Comparison of ENCODE assay signal across 17 mouse cellular contexts in the genomic region with DNA sequence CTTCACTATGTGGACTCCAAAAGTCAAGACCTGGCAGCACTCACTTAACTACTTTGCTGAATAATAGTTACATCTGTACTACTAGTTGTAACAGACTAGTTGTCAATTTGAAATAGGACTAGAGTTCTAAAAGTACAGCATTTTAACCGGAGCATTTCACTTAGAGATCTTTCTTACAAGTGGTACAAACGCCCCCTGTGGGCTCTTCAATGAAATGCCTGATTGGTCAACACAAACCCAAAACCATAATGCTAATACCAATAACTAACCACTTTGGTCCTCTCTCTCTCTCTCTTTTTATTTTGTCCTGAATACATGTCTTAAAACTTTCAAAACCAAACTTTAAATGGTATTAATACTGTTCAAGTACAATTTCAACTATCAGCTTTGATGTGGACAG. TPM values are rescaled to one million over a fixed set of nuclear protein-coding genes. Genes with fewer than 3 reads are reported as not detected.
DNase-seq lines count a peak whose midpoint lies in the region; TF ChIP-seq lines count a peak whose summit lies in the region.
"Had no signal": no experiment of that assay in that cellular context is flagged by ENCODE, and none has a peak within 500 bp of the region (broad histone marks: within the 10 kb centered on the region; RNA-seq: fewer than 3 reads in every experiment).

No protein-coding gene starts in this region.

- TF ChIP-seq RAD21 in CH12.LX (IDR thresholded peaks at IDR 0.05; ENCODE audit: low read depth, low read length): peak; percentile 60

- TF ChIP-seq POLR2A in CH12.LX (IDR thresholded peaks at IDR 0.05; ENCODE audit: low read depth, low read length): no peak; the same call in 1 of the 2 replicates

- no peaks in the 10 kb centered on the region for H3K27me3 ChIP-seq in CH12.LX (replicated peaks)
- H3K27me3 ChIP-seq: embryonic facial prominence, embryonic 12.5 days; heart, embryonic 15.5 days; limb, embryonic 15.5 days had no signal

- peaks cover 27 to 51% of the 10 kb centered on the region in 2 experiments for H3K36me3 ChIP-seq in CH12.LX (replicated peaks in 1 of 2; ENCODE audit: control insufficient read depth in 1 of 2, insufficient read depth in 1 of 2, low read length in 1 of 2)

- no peak overlapping the region for H3K9ac ChIP-seq in CH12.LX (ENCODE audit: insufficient read depth, low read depth)
- H3K9ac ChIP-seq: embryonic facial prominence, embryonic 12.5 days; heart, embryonic 15.5 days; limb, embryonic 15.5 days had no signal

- H3K4me1 ChIP-seq in CH12.LX (ENCODE audit: control insufficient read depth in 1 of 2, insufficient read depth in 2 of 2): peaks cover 9 to 48% of the 10 kb centered on the region in 2 experiments; a peak in 3 of 4 replicates
- H3K4me1 ChIP-seq: embryonic facial prominence, embryonic 12.5 days; heart, embryonic 15.5 days; limb, embryonic 15.5 days had no signal

- peaks cover 24% of the 10 kb centered on the region for H3K79me2 ChIP-seq in CH12.LX (replicated peaks; ENCODE audit: control insufficient read depth, extremely low read depth, insufficient read depth, poor library complexity, severe bottlenecking)

- no peaks in the 10 kb centered on the region for H3K9me3 ChIP-seq in CH12.LX (replicated peaks; ENCODE audit: low read length)
- H3K9me3 ChIP-seq: embryonic facial prominence, embryonic 12.5 days; heart, embryonic 15.5 days; limb, embryonic 15.5 days had no signal

- no peak overlapping the region for H3K27ac ChIP-seq in layer of hippocampus, adult 2 months
- peak overlapping the region; percentile 22; the same call in 1 of the 2 replicates for H3K27ac ChIP-seq in CH12.LX (ENCODE audit: insufficient read depth, low read depth)
- H3K27ac ChIP-seq: embryonic facial prominence, embryonic 12.5 days; heart, embryonic 15.5 days; limb, embryonic 15.5 days had no signal

- H3K4me3 ChIP-seq in layer of hippocampus, adult 2 months: no peak overlapping the region
- no peak overlapping the region for H3K4me3 ChIP-seq in CH12.LX (replicated peaks in 1 of 3; ENCODE audit: low read depth in 2 of 3, low read length in 2 of 3, poor library complexity in 1 of 3)
- H3K4me3 ChIP-seq: embryonic facial prominence, embryonic 12.5 days; heart, embryonic 15.5 days; limb, embryonic 15.5 days had no signal

- in situ Hi-C loops in CH12.LX (cut with MboI; ENCODE audit: low pct_ligation_motif_present, low pct_unique_long_range_greater_than_20kb, low sequenced_read_pairs): loop anchor here (5.0 kb wide), 2 partner anchors 45 to 125 kb away; no protein-coding TSS in a partner anchor

- no peak overlapping the region for H3K4me2 ChIP-seq in CH12.LX (ENCODE audit: insufficient read depth, low read depth, poor library complexity, severe bottlenecking)
- H3K4me2 ChIP-seq: embryonic facial prominence, embryonic 12.5 days; heart, embryonic 15.5 days; limb, embryonic 15.5 days had no signal

- peak; percentile 75 for TF ChIP-seq CTCF in layer of hippocampus, adult 2 months (conservative IDR thresholded peaks at IDR 0.05)
- peak; percentile 26 to 64; a peak in 3 of 4 replicates for TF ChIP-seq CTCF in CH12.LX (conservative IDR thresholded peaks at IDR 0.05 in 1 of 2, IDR thresholded peaks at IDR 0.05 in 1 of 2; ENCODE audit: low read depth in 2 of 2, low read length in 2 of 2)

- no peak for DNase-seq in layer of hippocampus, adult 2 months (ENCODE audit: low spot score in 2 of 2)
- DNase-seq in layer of hippocampus, adult 9-10 months (ENCODE audit: low spot score): no peak
- DNase-seq in A20 (ENCODE audit: low read depth, low spot score) (peak; percentile 54), CH12.LX (ENCODE audit: extremely low read depth) (peak; percentile 56)
- peak; percentile 50 for DNase-seq in induced T-regulatory cell, adult 2 months (ENCODE audit: low read depth)
- no peak for DNase-seq in c-Kit-positive CD71-positive TER-119-positive erythroid progenitor cells, embryonic 14.5 days (ENCODE audit: low spot score)
- no peak for DNase-seq in kidney, postnatal 4 days
- DNase-seq: cerebellum, postnatal 25 days; gastrocnemius, postnatal 10 days; lung, postnatal 10 days had no signal

- dilution Hi-C loops in CH12.LX (cut with MboI; ENCODE audit: extremely low pct_ligation_motif_present, extremely low pct_unique_long_range_greater_than_20kb, low sequenced_read_pairs): no loop called here

- TF ChIP-seq EP300 in CH12.LX (IDR thresholded peaks at IDR 0.05; ENCODE audit: low read length): no peak

TF ChIP-seq in CH12.LX, 34 proteins besides CTCF, POLR2A, EP300 and RAD21:
- TF ChIP-seq SMC3 (IDR thresholded peaks at IDR 0.05; ENCODE audit: low read depth, low read length): peak; percentile 63
- TF ChIP-seq CHD1 (IDR thresholded peaks at IDR 0.05; ENCODE audit: low read depth, low read length): no peak
- peak; percentile 29; the same call in 1 of the 2 replicates for TF ChIP-seq ZMIZ1 (IDR thresholded peaks at IDR 0.05; ENCODE audit: low read depth, low read length)
- no peak for TF ChIP-seq ELF1 (IDR thresholded peaks at IDR 0.05; ENCODE audit: low read depth, low read length)
TF ChIP-seq in CH12.LX: peak in this region for 2.

RNA-seq across cellular contexts. Expression of a gene that starts 9.5 kb away (rescaled TPM):
- 10 to 100 TPM; 51.9 to 53.1 TPM for total RNA-seq in layer of hippocampus, adult 2 months (2021)
- total RNA-seq in CH12.LX (2012; rRNA removed) (42.6 and 47.4 TPM in 2 replicates), CH12.LX (2014; rRNA removed) (42.9 and 55.9 TPM in 2 replicates)
- polyA plus RNA-seq in CH12.LX (2012; ENCODE audit: insufficient read length, low read depth): 177 and 193 TPM in 2 replicates

RNA-seq across cellular contexts. Expression of a gene that starts 12.2 kb away (rescaled TPM):
- under 1 TPM in 1 of 2 experiments, not detected in 1; 0.15 TPM for total RNA-seq in layer of hippocampus, adult 2 months (2021)
- total RNA-seq in CH12.LX (2012; rRNA removed) (0.42 and 0.81 TPM in 2 replicates), CH12.LX (2014; rRNA removed) (1.1 TPM in 2 replicates)
- 0.57 and 0.61 TPM in 2 replicates for polyA plus RNA-seq in CH12.LX (2012; ENCODE audit: insufficient read length, low read depth)
- polyA plus RNA-seq: forebrain, embryonic 11.5 days; stomach, embryonic 14.5 days had no signal

RNA-seq across cellular contexts. Expression of a gene that starts 37.6 kb away (rescaled TPM):
- 1 to 10 TPM; 1.9 to 3.1 TPM for total RNA-seq in layer of hippocampus, adult 2 months (2021)
- not detected in 2 replicates for total RNA-seq in CH12.LX (2012; rRNA removed)
- not detected in 2 replicates for total RNA-seq in CH12.LX (2014; rRNA removed)
- polyA plus RNA-seq in CH12.LX (2012; ENCODE audit: insufficient read length, low read depth): 0.45 TPM in 1 of 2 replicates, not detected in the other
- total RNA-seq: adrenal gland, adult 18-20 months; gastrocnemius, postnatal 10 days had no signal
- polyA plus RNA-seq: heart, embryonic 15.5 days; large intestine, adult 2 months had no signal

RNA-seq across cellular contexts. Expression of a gene that starts 38.2 kb away (rescaled TPM):
- not detected for total RNA-seq in layer of hippocampus, adult 2 months (2021)
- total RNA-seq in CH12.LX (2012; rRNA removed): not detected in 2 replicates
- total RNA-seq in CH12.LX (2014; rRNA removed): not detected in 2 replicates
- polyA plus RNA-seq in CH12.LX (2012; ENCODE audit: insufficient read length, low read depth): not detected in 2 replicates
- total RNA-seq: adrenal gland, adult 18-20 months; gastrocnemius, postnatal 10 days had no signal
- polyA plus RNA-seq: embryonic facial prominence, embryonic 12.5 days; forebrain, embryonic 11.5 days; heart, embryonic 15.5 days; large intestine, adult 2 months; limb, embryonic 15.5 days; stomach, embryonic 14.5 days had no signal

Comparison
In these comparisons a context has a peak if more than half of its experiments do, and no peak if none do; other contexts are left out.
1. DNase-seq: peak in A20 (single experiment), CH12.LX (single experiment) and induced T-regulatory cell, adult 2 months (single experiment); none in layer of hippocampus, adult 2 months (0 of 2), layer of hippocampus, adult 9-10 months (single experiment), c-Kit-positive CD71-positive TER-119-positive erythroid progenitor cells, embryonic 14.5 days (single experiment) and kidney, postnatal 4 days (0 of 2).